Mouse (Mus musculus) macrophage (primary cell): ENCODE data around the gene Ddx19b. TPM values are rescaled to one million over a fixed set of nuclear protein-coding genes. Genes with fewer than 3 reads are reported as not detected.
"Not testable (repeated sequence)": the region's sequence is repeated elsewhere in the genome, so short reads cannot be mapped to it uniquely, and the experiment has no call there.

Experiments
- H3K27ac ChIP-seq: fragments of 350-480 bp; formaldehyde crosslinking; 2 replicates; pipeline ENCODE4 v1.9.0; 2021
- H3K36me3 ChIP-seq: fragments of 350-480 bp; formaldehyde crosslinking; 2 replicates; pipeline ENCODE4 v1.9.0; 2021; ENCODE audit errors: inconsistent target
- H3K4me3 ChIP-seq: fragments of 350-480 bp; formaldehyde crosslinking; 2 replicates; pipeline ENCODE4 v1.9.0; 2021; ENCODE audit errors: inconsistent target
- H3K79me2 ChIP-seq: fragments of 350-480 bp; formaldehyde crosslinking; 2 replicates; pipeline ENCODE4 v1.9.0; 2021; ENCODE audit errors: inconsistent target
- WGBS: methylation state at CpG from one replicate; pipeline ENCODE4 v1.1.7; 2026; ENCODE audit warnings: inconsistent platforms; ENCODE audit not compliant: missing documents; 5-methylcytosine and 5-hydroxymethylcytosine counted together
- polyA plus RNA-seq: library from polyadenylated mRNA; stranded (reverse); fragments of 250-400 nt; gene quantifications from 3 replicates; pipeline ENCODE4 v1.2.4, GENCODE M21; 2018; ENCODE audit warnings: inconsistent platforms

Gene Ddx19b
- polyA plus RNA-seq, 1 experiment from 2014 or later, result 6.2 TPM

DNA sequence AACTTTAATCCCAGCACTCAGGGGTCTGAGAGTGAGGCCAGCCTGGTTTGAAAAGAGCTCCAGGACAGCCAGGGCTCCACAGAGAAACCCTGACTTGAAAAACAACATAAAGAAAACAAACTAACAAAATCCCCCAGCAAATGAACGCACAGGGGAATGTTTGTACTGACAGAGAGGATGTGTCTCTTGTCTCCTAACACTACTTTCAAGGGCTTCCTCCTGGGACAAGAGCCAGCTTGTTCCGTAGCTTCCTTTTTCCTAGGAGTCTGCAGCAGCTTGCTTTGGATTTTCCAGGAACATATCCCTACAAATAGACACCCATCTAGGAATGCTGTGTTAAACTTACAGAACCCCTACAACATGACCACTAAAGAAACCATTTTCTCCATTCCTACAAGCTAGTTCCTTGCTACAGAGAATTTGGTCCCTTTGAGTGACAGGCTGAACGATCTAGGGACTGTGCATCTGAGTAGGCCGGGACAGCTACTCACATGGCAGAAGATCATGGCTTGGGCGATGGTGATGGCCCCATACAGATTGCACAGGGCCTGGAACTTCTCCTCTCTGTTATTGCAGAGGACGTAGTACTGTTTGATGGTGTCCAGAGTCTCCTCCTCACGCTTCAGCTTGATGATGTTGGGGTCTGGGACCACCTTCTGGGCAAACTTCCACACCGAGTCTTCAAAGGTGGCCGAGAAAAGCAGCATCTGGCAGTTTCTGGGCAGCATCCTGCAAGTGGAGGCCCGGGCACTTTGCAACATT, 21.1 kb downstream of the Ddx19b start:
- 100% methylated on average over 1 of the region's 10 CpGs for WGBS
- not testable (repeated sequence) for H3K4me3 ChIP-seq, H3K27ac ChIP-seq, H3K79me2 ChIP-seq
- H3K36me3 ChIP-seq, result peaks cover 49% of the 10 kb centered on the region

DNA sequence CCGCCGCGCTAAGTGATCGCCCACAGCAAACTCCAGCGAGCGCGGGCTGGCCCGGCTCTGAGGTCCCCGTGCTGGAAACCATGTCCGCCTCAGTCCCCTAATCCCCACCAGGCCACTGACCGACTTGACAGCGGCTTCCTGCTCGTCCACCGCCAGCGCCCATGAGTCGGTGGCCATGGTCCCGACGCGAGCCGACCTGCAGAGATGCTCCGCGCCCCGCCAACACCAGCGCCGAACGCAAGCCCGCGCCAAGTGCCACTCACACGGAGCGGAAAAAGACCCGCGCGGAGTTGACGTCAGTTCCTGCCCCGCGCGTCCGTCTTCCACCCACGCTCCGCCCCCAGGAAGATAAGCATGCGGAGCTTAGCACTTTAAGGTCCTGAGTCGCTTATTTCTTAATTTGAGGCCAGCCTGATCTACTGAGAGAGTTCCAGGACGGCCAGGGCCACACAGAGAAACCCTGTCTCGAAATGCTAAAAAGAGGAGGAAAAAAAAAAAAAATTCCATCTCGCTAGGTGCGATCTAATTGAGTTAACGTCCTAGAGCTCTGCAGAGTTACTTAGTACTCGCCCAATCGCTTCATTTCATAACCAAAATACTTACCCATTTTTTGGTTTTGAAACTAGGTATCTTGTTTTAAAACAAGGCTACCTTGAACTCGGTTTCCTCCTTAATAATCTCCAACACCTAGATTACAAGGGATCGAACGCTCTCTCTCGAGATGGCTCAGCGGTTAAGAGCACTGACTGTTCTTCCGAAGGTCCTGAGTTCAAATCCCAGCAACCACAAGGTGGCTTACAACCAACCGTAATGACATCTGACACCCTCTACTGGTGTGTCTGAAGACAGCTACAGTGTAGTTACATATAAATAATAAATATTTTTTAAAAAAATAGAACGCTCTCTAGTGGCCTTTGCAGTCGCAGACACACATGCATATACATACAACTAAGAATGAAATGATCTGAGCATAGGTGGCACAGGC, 33.7 kb downstream of the Ddx19b start, which contains the start of gene Ddx19a:
Gene Ddx19a, minus strand, starts transcription at position 254 of the 985 bp plus-strand sequence.
- WGBS, result 4% methylated on average over 58 of the region's 58 CpGs
- peak within 1 kb of the TSS; percentile 96 for H3K4me3 ChIP-seq
- H3K79me2 ChIP-seq, result peaks cover 46% of the 10 kb centered on the region
- no peaks in the 10 kb centered on the region for H3K36me3 ChIP-seq
- peak within 1 kb of the TSS; percentile 67 for H3K27ac ChIP-seq

DNA sequence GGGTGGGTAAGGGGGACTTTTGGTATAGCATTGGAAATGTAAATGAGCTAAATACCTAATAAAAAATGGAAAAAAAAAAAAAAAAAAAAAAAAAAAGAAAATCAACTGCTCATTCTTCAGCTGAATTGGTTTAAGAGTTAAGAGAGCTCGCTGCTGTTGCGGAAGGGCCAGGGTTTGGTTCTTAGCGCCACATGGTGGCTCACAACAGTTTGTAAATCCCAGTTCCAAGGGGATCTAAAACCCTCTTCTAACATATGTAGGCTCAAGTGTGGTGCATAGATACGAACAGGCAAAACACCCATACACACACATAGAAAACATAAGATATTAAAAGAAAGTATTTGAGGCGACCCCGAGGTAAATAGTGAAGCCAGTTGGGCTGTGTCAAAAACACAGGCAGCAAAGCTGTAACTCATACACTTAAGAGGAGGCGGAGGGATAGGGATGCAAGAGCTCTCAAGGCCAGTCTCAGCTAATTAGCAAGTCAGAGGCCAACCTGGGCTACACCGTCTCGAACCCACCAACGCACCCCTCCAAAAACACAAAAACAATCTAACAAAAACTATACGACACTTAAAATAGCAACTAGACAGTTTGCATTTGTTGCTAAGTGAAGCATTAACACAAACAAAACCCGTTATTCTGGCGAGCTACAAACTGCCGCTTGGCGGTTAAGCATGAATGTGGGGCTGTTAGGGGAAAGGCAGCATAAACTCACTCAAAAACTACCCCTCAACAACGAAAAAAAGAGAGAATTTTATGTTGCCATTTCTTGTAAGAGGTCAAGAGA, 34.7 kb downstream of the Ddx19b start:
- Histone ChIP-seq H3K27ac (peak overlapping the region; percentile 37), H3K4me3 (peak overlapping the region; percentile 96), H3K79me2 (peaks cover 54% of the 10 kb centered on the region), H3K36me3 (0 out of 2 replicates have a peak, but pooled peaks cover 5% of the 10 kb centered on the region)
- 31% methylated on average over 16 of the region's 16 CpGs for WGBS

DNA sequence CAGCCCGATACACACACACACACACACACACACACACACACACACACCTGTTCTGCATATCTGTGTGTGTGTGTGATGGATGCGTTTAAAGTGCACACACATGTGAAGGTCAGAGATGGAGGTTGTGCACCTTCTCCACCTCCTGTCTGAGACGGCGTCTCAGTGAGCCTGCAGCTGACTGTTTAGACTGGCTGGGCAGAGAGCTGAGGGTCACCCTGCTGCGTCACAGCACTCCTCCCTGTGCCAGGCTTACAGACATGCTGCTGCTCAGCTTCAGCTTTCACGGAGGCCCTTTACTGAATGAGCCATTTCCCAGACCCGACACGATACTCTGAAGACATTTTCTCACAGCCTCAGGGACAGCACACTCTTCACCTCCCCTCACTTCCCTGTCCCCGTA, 41.5 kb downstream of the Ddx19b start:
- H3K36me3 ChIP-seq, result peaks cover 55% of the 10 kb centered on the region; the same call in 1 of the 2 replicates
- H3K27ac ChIP-seq, result no peak overlapping the region
- no peak overlapping the region for H3K4me3 ChIP-seq
- WGBS, result 93% methylated on average over 9 of the region's 9 CpGs
- peaks cover 30% of the 10 kb centered on the region for H3K79me2 ChIP-seq

DNA sequence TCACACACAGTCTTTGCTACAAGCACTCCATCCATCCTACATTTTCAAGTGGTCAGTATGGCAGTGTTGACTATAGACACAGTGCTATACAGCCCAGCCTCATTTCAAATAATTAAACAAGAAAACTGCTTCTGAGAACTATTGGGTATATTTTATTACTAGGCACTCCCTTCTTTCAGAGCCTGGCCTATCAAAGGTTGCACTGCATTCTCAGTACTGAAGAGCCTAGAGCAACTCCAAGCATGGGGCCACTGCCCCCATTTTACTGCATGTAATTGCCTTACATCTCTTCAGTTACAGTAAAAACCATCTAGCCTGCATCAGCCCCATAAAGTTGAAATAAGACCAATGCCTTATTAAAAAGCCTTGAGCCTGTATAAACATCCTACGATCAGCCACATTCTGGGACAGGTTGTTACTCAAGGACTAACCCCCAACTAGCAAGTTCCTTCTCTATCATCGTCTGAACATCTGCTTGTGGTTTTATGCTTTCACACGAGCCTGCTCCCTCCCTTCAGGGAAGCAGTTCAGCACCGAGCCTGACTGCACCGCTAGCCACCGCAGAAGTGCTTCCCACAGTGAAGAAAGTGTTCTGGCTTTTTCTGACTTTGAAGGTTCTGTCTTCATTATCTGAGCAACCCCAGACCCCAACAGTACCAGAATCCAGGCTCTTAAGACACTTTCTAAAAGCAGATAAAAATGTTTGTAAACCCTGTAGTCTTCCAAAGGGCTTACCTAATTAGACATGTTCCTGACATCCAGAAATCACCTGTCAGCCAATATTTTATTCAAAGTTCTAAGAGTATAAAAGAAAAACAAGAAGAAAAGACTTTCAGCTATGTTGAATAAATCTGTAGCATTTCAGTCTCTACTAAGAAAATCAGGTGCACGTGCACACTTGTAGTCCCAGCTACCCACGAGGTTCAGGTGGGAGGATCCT, 43.5 kb downstream of the Ddx19b start:
- peaks cover 11% of the 10 kb centered on the region; the same call in 1 of the 2 replicates for H3K79me2 ChIP-seq
- H3K27ac ChIP-seq, result no peak overlapping the region
- H3K4me3 ChIP-seq, result no peak overlapping the region
- 25% methylated on average over 8 of the region's 8 CpGs for WGBS
- peaks cover 74% of the 10 kb centered on the region for H3K36me3 ChIP-seq

DNA sequence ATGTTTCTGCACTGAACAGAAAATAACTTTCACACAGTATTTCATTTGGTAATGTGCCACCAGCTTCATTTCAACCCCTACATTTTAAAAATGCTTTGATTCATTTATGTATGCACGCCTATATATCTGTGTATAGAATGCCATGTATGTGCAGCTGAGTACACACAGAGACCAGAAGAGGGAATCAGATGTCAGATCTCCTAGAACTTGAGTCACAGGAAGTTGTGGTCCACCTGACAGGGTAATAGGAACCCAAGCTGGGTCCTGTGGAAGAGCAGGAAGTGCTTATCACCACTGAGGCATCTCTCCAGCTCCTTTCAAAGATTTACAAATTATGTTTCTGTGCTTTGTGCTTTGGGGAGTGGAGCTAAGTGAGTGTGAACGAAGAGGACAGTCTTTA, 50.2 kb downstream of the Ddx19b start:
- Histone ChIP-seq H3K79me2 (no peaks in the 10 kb centered on the region), H3K36me3 (peaks cover 63% of the 10 kb centered on the region), H3K27ac (no peak overlapping the region), H3K4me3 (no peak overlapping the region)
- WGBS, result 46% methylated on average over 2 of the region's 2 CpGs

DNA sequence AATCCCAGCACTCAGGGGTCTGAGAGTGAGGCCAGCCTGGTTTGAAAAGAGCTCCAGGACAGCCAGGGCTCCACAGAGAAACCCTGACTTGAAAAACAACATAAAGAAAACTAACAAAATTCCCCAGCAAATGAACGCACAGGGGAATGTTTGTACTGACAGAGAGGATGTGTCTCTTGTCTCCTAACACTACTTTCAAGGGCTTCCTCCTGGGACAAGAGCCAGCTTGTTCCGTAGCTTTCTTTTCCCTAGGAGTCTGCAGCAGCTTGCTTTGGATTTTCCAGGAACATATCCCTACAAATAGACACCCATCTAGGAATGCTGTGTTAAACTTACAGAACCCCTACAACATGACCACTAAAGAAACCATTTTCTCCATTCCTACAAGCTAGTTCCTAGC, 53.6 kb downstream of the Ddx19b start:
- H3K79me2 ChIP-seq, H3K4me3 ChIP-seq, H3K27ac ChIP-seq: not testable (repeated sequence)
- no CpG with 5 or more reads among the region's 2 CpGs for WGBS
- H3K36me3 ChIP-seq, result peaks cover 45% of the 10 kb centered on the region

DNA sequence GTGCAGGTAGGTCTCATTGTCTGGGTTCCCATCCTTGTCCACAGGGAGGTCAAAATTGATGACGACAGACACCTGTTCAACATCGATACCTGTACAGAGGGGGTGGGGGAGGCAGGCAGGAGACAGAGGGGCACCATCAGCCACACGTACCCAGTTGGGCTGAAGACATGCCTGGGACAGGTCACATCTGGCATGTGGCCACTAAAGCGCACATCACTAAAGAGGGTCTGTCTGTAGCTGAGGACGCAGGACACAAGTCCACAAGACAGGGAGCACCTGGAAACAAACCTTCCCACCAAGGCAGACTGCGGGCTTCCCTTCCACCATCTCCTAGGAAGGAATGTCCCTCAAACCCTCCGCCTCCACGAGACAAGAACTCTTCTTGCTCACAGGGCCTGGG, 55.0 kb downstream of the Ddx19b start:
- H3K36me3 ChIP-seq, result peaks cover 33% of the 10 kb centered on the region
- H3K4me3 ChIP-seq, H3K27ac ChIP-seq, H3K79me2 ChIP-seq: not testable (repeated sequence)
- WGBS, result 97% methylated on average over 8 of the region's 8 CpGs

DNA sequence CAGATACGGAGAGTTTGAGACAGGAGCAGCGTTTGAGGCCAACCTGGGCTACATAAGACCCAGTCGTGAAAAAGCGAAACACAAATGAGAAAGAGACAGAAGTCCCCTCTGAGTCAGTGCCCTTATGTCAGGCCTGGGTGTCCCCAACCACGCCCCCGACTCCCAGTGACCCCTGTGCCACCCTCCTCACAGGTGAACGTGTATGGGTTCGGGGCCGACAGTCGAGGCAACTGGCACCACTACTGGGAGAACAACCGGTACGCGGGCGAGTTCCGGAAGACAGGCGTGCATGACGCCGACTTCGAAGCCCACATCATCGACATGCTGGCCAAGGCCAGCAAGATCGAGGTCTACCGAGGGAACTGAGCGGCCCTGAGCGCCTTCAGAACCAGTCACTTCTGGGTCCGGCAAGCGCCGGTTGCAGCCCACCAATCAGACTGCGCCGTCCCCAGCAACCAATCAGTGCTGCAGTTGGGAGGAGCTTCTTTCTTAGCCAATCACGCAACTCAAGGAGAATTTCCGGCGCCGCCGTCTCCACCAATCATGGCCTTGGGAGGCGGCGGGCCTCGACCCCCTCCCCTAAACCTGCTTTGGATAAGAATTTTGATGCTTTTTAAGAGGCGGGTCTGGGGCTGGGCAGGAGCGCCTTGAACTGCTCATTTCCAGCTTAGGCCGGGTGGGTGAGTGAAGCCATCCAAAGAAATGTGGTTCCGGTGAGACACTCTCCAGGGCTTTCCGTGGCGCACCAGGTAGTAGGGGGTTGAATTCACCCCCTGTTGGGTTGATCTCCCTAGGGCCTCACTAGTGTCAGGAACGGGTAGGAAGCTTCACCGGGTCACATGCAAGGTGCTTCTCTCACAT, 61.4 kb downstream of the Ddx19b start:
- Histone ChIP-seq H3K4me3 (peak overlapping the region; percentile 66), H3K27ac (no peak overlapping the region), H3K36me3 (0 out of 2 replicates have a peak, but pooled peaks cover 10% of the 10 kb centered on the region), H3K79me2 (no peaks in the 10 kb centered on the region)
- WGBS, result 9% methylated on average over 45 of the region's 45 CpGs

DNA sequence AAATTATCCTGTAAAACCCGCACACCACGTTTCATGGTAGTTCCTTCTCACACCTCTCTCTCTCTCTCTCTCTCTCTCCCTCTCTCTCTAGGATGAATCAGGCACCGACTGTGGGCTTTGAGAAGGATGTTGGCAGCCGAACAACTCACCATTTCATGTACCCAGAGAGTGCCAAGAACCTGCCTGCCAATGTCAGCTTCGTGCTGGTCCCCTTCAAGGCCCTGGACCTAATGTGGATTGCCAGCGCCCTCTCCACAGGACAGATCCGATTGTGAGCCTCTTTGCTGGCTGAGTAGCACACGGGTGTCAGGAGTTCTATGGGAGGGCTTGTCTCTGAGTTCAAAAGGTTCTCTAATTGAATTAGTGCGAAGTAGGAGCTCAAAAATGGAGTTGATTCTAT, 64.2 kb downstream of the Ddx19b start:
- 83% methylated on average over 8 of the region's 9 CpGs for WGBS
- no peaks in the 10 kb centered on the region for H3K36me3 ChIP-seq
- no peak overlapping the region for H3K4me3 ChIP-seq
- no peaks in the 10 kb centered on the region for H3K79me2 ChIP-seq
- no peak overlapping the region for H3K27ac ChIP-seq

DNA sequence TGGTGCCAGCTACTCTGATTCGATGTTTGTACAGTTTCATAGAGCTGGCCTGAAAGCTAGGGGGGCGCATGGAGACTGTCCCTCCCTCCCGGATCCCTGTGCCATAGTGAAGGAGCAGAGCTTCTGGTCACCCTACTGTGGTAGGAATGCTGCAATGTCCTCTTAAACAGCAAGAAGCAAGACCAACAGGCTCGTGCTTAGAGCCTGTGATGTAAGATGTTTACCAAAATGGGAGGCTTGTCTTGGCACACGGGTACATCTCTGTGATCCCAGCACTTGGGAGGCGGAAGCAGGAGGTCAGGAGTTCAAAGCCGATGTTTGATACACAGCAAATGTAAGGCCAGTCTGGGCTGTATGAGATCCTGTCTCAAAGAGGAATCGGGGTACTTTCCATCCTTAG, 65.0 kb downstream of the Ddx19b start:
- 91% methylated on average over 8 of the region's 8 CpGs for WGBS
- H3K4me3 ChIP-seq, result no peak overlapping the region
- H3K27ac ChIP-seq, result no peak overlapping the region
- no peaks in the 10 kb centered on the region for H3K36me3 ChIP-seq
- no peaks in the 10 kb centered on the region for H3K79me2 ChIP-seq

DNA sequence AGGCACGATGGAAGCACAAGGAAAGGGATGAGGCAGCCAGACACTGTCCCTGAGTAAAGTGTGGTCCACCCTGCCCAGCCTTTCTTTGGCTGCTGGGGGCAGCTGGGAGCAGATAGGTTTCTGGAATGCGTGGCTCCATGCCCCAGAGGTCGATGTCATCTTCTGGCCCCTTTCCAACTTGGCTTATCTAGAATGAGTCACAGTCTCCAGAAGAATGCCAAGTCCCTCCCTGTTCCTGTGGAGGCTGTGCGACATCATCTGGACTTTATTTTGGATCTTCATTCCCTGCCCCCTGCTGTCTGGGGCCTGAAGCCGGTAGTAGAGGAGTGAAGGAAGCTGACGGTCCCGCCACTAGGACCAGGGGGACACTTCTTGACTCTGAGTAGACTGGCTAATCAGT, 66.0 kb downstream of the Ddx19b start:
- Histone ChIP-seq H3K27ac (no peak overlapping the region), H3K79me2 (no peaks in the 10 kb centered on the region), H3K4me3 (no peak overlapping the region), H3K36me3 (no peaks in the 10 kb centered on the region)
- 80% methylated on average over 7 of the region's 7 CpGs for WGBS

DNA sequence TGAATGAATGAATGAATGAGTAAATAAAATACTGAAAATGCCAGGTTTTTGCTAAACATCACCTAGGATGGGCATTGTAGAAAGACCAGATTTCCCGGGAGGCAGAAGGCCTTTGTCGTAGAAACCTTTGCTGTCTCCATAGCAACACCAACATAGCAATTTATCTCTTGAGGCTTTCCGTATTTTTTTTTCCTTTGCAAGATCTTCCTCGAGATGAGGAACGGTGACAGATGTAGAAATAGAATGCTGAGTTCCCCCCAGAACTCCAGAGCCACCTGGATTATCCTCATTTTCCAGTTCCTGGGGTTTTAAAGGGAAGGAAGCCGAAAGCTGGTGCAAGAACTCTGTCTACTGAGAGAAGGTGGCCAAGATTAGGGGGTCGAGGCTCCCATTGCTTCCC, 66.9 kb downstream of the Ddx19b start:
- Histone ChIP-seq H3K36me3 (no peaks in the 10 kb centered on the region), H3K27ac (no peak overlapping the region), H3K79me2 (no peaks in the 10 kb centered on the region), H3K4me3 (no peak overlapping the region)
- 90% methylated on average over 7 of the region's 7 CpGs for WGBS
